Mouse (Mus musculus): Measurements from ENCODE around the gene Nfic.

GRCm38 (mm10) chr10:81434361-81435263, 20.8 kb downstream of the Nfic start:
- TF ChIP-seq EP300 (IDR thresholded peaks at IDR 0.05; ENCODE audit: low read depth) = no peak
- TF ChIP-seq CTCF (IDR thresholded peaks at IDR 0.05; ENCODE audit: low read depth) = no peak

Data from liver, postnatal 0 days (tissue).